Mouse (Mus musculus): ENCODE data around the gene Dmrtc2.
"Not testable (repeated sequence)": the region's sequence is repeated elsewhere in the genome, so short reads cannot be mapped to it uniquely, and the experiment has no call there.

The Dmrtc2 gene

DNA sequence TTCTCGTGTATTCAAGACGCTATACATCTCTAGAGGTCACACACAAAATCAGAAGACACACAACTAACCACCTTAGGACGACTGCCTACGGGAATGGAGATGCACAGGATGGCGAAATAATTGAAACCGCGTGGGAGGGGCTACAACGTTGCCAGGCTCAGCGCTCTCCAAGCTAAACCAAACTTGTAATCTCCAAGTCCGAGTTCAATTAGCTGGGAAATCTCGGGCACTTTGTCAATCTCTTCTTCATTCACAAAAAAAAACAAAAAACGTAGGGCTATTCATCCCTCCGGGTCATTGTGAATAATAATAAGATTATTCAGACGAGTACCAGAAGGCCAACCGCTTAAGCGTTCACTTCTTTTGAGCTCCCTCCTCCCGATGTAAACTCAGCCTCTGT, 777 bp upstream of the Dmrtc2 start:
- no peak for DNase-seq (ENCODE audit: low spot score in 2 of 2)

DNA sequence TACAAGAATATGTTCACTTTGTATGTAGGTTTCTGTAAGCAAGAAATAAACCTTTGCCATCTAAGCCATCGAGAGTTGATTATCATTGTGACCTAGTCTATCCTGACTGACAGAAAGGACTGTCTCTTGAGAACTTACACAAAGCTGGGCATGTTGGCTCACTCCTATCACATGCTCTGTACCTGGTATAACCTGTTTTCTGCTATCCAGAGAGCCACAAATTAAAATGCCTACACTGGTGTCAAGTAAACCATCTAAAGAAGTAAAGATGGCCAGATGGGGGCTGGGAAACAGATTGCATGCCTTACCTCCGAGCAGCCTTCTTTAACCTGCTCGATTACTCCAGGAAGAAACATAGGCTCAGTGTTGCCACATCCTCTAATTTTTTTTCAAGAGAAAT, 7.7 kb downstream of the Dmrtc2 start:
- no peak for DNase-seq (ENCODE audit: low spot score in 2 of 2)

DNA sequence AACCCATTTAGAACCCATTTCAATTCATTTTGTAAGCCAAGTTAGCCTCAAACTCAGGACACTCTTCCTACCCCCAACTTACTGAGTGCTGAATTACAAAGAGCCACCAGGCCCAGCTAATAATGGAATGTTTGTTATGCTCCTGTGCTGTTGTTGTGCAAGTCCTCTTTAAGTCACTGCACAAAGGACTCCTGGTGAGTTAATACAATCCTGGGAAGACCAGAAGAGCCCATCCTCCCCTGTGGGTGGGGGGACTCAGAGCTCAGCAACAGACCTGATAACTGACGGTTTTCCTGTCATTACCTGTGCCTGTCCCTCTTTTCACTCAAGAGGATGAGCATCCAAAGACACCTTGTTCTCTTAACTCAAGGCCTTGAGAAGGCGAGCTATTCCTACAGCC, 9.8 kb downstream of the Dmrtc2 start:
- no peak for DNase-seq (ENCODE audit: low spot score in 2 of 2)

DNA sequence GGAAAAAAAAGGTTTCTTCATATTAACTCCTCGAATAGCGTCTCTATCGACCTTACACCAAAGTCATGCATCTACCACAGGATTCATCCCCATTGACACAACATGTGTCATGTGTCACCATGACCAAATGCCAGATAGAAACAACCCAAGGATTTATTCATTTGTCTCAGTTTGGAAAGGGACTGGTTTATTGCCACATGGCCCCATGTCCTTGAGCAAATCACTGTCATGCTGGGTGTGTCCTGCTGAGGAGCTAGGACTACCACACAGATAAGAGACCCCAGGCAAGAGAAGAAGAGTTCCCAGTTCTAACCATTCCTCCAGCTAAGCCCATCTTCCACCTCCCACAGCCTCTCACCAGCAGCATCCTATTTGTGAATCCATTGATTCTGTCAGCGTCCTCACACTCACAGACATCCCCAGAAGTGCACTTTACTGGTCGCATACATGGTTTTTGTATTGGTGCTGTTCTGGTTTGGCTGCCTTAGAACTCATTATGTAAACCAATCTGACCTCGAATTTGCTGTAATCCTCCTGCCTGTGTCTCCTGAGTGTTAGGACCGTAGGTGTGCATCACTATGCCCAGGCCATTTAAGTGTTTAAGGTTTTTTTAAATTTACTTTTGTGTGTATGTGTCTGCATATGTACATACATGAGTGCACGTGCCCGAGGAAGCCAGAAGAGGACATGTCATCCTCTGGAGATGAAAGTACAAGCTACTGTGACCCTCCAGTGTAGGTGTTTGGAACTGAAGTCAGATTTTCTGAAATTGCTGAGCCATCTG, 12.8 kb downstream of the Dmrtc2 start:
- DNase-seq (ENCODE audit: low spot score in 2 of 2): no peak

DNA sequence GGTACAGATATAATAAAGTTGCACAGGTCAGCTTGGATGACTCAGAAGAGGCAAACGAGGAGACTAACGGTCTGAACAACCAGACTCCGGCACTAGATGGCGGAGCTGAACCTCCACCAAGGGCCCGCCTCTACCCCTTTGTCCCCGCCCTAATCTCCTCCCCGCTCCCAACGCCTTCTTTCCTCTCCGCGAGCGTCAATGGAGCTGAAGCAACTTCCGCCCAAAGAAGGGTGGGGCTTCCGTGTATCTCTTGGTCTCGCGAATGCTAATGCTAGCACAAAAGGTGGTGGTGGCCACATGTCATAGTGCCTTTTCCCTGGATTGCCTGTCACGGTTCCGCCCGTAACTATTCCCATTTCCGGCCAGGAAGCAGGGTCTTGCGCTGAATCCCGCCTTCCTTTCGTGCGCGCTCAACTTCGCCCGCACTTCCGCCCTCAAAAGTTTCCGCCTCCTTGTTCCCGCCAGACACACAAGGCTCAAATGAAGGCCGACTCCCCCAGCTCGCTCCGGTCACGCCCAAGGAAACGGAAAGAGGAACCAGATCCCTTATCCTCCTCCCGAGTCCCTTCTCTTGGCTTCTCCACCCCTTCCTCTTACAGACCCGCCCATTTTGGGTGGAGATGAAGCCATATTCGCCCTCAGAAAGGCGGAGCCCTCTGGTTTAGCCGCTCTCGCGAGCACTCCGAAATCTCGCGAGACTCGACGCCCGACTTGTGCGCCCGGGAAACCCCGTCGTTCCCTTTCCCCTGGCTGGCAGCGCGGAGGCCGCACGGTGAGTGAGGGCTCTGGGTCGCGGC, 14.2 kb downstream of the Dmrtc2 start, which contains the start of gene Rps19:
Gene Rps19 (plus strand): TSS at position 476 of the 797 bp plus-strand sequence.
- DNase-seq (ENCODE audit: low spot score in 2 of 2): peak; percentile 99

DNA sequence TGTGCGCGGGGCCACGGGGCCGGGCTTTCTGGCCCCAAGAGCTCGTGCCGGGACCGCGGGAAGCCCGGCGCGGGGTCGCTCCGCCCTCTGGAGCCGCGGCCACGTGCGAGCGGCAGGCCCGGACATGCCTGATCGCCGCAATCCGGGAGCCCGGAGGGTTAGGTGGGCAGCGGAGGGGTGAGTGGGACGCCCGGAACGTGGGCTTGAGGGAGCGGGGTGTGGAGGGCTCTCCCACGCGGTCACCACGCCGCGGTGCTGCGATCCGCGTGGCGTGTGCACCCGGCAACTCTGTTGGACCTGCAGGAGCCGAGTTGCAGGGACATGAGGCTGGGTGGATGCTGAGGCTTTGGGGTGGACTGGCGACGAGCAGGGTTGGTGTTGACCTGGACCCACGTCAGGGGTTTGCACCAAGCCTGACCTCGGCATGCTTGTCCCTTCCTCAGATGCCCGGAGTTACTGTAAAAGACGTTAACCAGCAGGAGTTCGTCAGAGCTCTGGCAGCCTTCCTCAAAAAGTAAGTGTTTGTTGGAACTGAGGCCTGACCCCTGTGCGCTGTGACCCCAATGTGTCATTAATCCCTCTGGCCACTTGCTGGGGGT, 14.9 kb downstream of the Dmrtc2 start:
- peak in 1 of 2 experiments; percentile 72 for DNase-seq (ENCODE audit: low spot score in 2 of 2)

DNA sequence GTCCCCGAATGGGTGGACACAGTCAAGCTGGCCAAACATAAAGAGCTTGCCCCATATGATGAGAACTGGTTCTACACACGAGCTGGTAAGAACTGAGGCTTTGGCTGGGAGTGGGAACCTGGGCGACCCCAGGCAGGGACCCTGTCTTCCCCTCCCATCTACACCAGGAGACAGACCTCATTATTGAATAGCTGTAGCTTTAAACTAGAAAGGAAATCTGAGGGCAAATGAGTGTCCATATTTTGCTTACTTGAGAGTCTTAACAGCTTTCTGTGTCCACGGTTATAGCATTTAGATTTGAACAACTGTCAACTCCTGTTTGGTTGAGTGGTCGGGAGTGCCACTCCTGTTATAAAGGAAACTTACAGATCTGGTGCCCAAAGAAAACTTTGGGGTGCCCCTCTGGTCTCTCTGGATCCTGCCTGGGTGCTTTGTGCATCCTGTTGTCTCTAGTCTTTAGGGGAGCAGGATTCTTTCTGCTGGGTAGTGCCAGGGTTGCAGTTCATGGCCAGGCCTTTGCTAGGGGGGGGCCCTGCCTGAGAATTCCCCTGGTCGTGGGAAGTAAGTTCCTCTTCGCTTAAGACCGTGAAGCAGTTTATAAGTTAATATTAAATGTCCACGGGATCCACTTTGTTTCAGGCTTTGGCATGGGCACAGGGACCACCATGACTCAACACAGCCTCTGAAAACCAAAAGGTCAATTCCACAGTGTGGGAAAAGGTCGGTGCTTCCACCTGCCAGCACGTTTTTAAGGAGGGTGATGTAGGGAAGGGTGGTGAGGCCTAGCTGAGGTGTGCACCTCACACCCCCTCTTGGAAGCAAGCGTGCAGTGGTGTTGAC, 15.8 kb downstream of the Dmrtc2 start:
- no peak for DNase-seq (ENCODE audit: low spot score in 2 of 2)

DNA sequence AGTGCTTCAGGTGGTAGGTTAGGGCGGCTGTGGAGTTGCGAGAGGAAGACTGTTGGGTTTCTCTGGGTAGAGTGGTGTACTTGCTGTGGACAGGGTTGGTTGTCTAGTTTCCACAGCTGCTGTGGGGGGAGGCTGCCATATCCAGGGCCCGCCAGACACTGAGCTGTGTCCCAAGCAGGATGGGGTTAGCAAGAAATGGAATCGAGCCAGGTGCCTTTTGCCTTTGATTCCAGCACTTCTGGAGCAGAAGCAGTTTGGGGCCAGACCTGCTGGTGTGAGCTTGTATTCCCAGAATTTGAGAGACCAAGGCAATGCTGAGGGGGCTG, 16.4 kb downstream of the Dmrtc2 start:
- DNase-seq (ENCODE audit: low spot score in 2 of 2): peak in 1 of 2 experiments; percentile 55

DNA sequence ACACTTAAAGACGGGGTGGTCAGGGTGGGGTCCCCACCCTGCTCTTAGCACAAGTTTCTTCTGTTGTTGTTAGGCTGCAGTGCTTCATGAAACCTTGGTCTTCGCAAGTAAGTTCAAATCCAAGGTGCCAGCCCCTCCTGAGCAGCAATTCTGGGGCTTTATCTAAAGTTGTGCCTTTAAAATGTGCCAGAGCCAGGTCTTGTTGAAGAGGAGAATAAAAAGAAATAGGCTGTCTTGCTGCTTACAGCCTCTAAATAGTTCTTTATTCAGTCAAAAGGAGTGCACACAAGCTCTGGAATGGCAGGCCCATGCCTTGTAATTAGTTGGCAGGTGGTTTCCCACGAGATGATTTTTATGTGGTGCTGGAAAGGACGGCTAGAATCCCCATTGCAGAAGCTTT, 17.2 kb downstream of the Dmrtc2 start:
- peak in 1 of 2 experiments; percentile 21 for DNase-seq (ENCODE audit: low spot score in 2 of 2)

DNA sequence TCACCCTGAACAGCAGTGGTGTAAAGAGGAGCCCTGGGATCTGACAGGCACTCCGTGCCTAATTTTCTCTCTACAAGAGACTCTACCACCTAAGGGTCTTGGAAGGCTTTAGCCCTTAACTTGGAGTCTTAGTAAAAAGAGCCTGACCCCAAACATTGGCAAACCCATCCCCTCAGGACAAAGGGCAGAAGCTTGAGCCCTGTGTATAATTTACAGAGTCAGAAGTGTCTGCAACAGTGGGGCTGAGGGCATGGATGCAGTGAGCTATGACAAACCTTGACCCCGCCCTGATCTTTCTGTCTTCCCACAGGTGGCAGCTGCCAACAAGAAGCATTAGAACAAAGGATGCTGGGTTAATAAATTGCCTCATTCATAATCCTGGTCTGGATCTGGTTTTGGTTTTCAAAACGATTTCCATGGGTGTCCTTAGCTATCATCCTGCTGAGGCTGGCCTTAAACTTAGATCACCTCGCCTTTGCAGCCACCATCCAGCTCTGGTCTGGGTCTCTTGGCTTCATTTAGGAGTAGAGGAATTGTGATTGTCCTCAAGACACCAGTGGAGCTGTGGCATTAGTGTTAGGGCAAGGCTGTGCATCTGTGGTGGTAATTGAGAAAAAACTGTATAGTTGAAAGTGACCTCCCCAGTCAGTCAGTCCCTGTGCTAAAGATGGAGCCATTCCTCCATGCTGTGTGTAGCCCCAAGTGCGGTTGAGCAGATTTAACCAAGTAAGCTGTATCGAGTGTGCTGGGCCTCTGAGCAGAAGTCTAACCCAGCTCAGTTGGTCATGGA, 19.8 kb downstream of the Dmrtc2 start:
- no peak for DNase-seq (ENCODE audit: low spot score in 2 of 2)

DNA sequence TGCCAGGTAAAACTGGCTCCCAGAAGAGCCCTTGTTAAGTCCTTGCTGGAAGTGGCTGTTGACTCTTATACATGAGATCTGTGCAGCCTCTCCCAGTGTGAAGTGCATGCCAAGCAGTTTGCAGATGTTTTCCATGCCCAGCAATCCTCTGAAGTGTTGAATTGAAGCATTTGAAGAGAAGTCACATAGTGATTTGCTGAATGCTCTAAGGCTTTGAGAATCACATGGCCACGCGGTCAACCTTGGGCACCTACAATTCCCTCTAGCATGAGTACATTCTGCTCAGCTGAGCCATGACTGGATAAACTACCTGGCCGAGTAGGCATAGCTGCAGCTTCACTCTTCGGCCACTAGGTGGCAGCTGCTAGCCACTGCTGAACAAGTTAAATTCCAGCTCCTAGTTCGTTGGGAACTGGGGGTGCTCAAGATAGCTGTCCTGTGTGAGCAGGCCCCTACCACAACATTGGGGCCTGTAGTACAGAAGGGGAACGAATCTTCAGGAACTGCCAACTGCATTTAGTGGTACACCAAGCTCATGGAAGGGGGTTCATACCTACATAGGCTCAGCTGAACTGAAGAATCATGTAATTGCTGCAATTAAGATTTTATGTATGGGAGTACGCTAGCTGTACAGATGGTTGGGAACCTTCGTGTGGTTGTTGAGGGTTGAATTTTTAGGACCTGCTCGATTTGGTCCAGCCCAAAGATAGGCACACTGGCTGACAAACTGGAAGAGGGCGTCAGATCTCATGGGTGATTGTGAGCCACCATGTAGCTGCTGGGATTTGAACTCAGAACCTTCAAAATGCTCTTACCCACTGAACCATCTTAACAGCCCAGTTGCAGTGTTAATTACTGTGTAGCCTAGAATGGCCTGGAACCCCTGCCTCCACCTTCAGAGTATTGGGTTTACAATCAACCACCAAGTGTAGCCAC, 20.7 kb downstream of the Dmrtc2 start:
- DNase-seq (ENCODE audit: low spot score in 2 of 2): peak; percentile 79 to 82

DNA sequence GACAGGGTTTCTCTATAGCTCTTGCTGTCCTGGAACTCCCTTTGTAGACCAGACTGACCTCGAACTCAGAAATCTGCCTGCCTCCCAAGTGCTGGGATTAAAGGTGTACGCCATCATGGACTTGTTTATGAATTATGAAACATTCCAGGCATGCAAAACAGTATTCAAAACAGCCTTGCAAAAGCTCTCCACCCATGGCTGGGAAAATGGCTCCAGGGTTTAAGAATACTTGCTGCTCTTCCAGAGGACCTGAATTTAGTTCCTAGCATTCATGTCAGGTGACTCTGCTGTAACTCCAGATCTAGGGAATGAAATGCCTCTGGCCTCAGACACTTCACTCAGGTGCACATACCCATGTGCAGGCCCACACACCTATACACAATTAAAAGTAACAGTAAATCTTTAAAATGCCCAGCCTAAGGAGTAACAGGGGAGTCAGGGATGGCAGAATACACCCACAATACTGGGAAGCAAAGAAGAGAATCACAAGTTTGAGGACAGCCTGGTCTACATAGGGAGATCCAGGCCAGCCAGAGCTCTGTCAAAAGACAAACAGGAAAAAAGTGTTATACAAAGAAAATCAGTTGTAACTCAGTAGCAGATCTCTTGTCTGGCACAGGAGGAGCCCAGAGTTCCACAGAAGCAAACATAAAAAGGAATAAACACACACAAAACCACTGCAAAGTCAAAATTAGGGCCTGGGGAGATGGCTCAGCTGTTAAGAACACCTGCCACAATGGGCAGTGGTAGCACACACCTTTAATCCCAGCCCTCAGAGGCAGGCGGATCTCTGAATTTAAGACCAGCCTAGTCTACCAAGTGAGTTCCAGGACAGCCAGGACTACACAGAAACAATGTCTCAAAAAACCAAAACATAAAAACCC, 21.6 kb downstream of the Dmrtc2 start:
- DNase-seq (ENCODE audit: low spot score in 2 of 2): no peak

DNA sequence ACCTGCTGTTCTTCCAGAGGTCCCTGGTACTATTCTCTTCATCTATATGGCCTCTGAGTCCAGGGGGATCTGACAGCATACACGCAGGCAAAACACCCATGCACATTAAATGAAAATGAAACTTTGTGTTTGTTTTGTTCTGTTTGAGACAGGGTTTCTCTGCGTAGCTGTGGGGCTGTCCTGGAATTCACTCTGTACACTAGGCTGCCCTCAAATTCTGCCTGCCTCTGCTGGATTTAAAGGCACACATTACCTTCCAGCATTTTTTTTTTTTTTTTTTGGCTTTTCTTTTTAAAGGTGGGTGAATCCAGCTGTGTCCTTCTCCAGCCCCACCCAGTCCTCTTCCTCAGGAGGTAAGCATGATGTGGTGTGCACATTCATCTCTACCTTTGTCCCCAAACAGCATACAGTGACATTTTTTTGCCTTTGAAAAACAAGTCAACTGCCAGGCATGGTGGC, 22.3 kb downstream of the Dmrtc2 start:
- no peak for DNase-seq (ENCODE audit: low spot score in 2 of 2)

DNA sequence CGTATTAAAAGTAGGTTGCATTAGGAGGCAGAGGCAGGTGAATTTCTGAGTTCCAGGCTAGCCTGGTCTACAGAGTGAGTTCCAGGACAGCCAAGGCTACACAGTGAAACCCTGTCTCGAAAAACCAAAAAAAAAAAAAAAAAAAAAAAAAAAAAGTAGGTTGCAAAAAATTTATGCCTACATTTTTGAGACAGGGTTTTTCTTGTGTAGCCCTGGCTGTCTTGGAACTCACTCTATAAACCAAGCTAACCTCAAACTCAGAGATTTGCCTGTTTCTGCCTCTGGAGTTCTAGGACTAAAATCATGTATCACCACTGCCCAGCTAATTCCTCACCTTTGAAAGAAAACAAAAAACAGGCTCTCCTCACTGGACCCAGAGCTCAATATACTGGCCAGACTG, 25.9 kb downstream of the Dmrtc2 start:
- DNase-seq (ENCODE audit: low spot score in 2 of 2): not testable (repeated sequence)

DNA sequence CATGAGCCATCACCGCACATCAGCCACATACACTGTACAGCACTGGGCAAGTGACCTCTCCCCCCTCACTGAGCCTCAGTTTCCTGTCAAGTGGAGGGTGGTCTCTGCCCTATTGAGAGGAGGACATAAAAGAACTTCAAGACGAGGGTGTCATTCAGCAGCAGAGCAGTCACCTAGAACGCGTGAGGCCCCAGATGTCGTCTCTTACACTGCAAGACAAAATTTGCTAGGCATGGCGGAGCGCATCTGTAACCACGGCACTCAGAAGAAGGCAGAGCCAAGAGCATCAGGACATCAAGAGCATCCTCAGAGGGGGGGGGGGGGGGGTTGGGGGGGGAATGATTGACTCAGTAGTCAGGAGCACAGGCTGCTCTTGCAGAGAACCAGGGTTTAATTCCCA, 26.4 kb downstream of the Dmrtc2 start:
- no peak for DNase-seq (ENCODE audit: low spot score in 2 of 2)

DNA sequence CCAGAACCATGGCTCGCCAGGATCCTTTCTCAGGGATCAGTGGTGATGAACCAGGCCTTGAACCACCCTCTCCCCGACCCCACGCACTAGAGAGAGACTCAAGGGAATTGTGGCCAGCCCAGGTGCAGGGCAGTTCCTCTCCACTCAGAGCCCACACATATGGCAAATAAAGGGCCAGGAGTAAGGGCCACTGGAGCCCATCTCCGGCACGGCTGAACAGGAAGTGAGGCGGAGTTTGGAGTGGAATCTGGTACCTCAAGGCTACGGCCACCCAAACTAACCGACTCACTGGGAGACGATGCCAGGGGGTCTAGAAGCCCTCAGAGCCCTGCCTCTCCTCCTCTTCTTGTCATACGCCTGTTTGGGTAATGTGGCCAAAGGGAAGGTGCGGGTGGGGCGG, 27.4 kb downstream of the Dmrtc2 start, which contains the start of gene Cd79a:
Gene Cd79a (plus strand): TSS at position 158 of the 400 bp plus-strand sequence.
- no peak for DNase-seq (ENCODE audit: low spot score in 2 of 2)

DNA sequence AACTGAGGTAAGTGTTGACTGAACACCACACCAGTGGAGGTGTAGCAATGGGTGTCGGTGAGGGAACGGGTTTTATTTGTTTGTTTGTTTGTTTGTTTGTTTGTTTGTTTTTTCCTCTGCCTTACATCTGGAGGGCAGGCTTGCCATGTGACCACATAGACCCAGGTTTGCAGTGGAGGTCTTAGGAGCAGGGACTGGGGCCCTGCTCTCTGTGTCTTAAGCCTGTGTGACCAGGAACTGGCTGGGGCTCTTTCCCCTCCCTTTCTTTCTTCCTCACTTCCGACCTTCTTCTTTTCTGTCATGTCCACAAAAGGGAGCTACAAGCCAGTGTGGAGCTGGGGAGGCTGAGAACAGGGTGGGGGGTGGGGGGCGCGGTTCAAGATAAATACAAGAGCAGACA, 28.1 kb downstream of the Dmrtc2 start:
- DNase-seq (ENCODE audit: low spot score in 2 of 2): no peak

DNA sequence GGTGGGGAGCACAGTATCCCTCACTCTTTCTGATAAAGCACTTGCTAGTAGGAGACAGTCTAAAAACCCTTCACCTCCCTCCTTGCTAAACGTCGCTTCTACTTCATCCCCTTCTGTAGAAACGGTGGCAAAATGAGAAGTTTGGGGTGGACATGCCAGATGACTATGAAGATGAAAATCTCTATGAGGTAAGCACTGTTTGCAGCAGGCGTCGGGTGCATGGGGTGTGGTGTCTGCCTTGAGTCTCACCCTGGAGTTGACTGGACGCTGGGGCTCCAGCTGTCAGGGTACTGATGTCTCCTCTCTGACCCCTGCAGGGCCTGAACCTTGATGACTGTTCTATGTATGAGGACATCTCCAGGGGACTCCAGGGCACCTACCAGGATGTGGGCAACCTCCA, 31.3 kb downstream of the Dmrtc2 start:
- no peak for DNase-seq (ENCODE audit: low spot score in 2 of 2)

DNA sequence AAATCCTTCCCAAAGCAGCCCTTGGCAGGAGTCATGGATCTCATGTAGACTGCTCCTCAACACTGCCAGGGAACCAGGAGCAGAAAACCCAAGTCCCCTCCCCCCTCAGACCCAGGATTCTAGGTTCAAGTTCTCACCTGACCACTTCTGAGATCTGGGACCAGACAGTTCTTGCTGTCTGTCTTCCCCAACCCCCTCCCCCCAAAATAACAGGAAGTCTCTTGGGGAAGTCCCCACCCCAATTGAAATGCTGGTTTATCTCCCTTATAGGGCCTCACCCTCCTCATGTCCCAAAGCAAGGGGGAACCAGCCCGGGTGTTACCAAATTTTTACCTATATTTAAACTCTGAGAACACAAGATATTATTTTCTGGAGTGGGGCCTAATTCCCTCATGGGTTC, 32.0 kb downstream of the Dmrtc2 start:
- DNase-seq (ENCODE audit: low spot score in 2 of 2): no peak
